Mouse (Mus musculus) cortical plate, adult 2 months (tissue): ENCODE results near the gene Rab5b. TPM values are rescaled to one million over a fixed set of nuclear protein-coding genes. Genes with fewer than 3 reads are reported as not detected.

Experiments used
- H3K27ac ChIP-seq: fragments of 200-500 bp; 2 replicates; pipeline ENCODE4 v1.5.1; 2012; ENCODE audit warnings: low read length, control low read depth, inconsistent platforms; ENCODE audit not compliant: insufficient read depth
- H3K4me1 ChIP-seq: fragments of 200-500 bp; 2 replicates; pipeline ENCODE4 v1.6.1; 2011; ENCODE audit warnings: low read length; ENCODE audit not compliant: control insufficient read depth, insufficient read depth
- H3K4me3 ChIP-seq: fragments of 200-500 bp; 2 replicates; pipeline ENCODE4 v1.5.1; 2011; ENCODE audit warnings: mild to moderate bottlenecking, low read length, control low read depth; ENCODE audit not compliant: insufficient read depth
- CTCF ChIP-seq: fragments of 200-500 bp; IDR thresholded peaks from 2 replicates; pipeline ENCODE4 v1.5.1; 2011; ENCODE audit warnings: mild to moderate bottlenecking, control low read depth, low read length; ENCODE audit not compliant: insufficient read depth; ENCODE audit errors: extremely low read depth
- POLR2A ChIP-seq: fragments of 200-500 bp; IDR thresholded peaks from 2 replicates; pipeline ENCODE4 v1.6.1; 2011; ENCODE audit warnings: mild to moderate bottlenecking, low read length, control low read depth; ENCODE audit not compliant: insufficient read depth; ENCODE audit errors: extremely low read depth
- polyA plus RNA-seq: library from polyadenylated mRNA; depleted of rRNA; stranded (reverse); fragments of >200 nt; gene quantifications from 2 replicates; pipeline ENCODE4 v1.2.3, GENCODE M21; 2012

Gene Rab5b
- polyA plus RNA-seq, 1 experiment, result 125 TPM

GRCm38 (mm10) chr10:128646139-128647089, 49.6 kb downstream of the Rab5b start:
- H3K27ac ChIP-seq, result peak overlapping the region; percentile 54
- TF ChIP-seq CTCF (no peak), POLR2A (0 out of 2 replicates have a peak, but pooled peaks have one; percentile 20)
- peaks cover 4% of the 10 kb centered on the region; the same call in 1 of the 2 replicates for H3K4me1 ChIP-seq
- peak overlapping the region; percentile 83 for H3K4me3 ChIP-seq

GRCm38 (mm10) chr10:128645111-128646011, 50.7 kb downstream of the Rab5b start, which contains the start of gene Ikzf4:
Ikzf4 (minus strand) TSS chr10:128645991.
- TF ChIP-seq CTCF (no peak), POLR2A (no peak)

DNA sequence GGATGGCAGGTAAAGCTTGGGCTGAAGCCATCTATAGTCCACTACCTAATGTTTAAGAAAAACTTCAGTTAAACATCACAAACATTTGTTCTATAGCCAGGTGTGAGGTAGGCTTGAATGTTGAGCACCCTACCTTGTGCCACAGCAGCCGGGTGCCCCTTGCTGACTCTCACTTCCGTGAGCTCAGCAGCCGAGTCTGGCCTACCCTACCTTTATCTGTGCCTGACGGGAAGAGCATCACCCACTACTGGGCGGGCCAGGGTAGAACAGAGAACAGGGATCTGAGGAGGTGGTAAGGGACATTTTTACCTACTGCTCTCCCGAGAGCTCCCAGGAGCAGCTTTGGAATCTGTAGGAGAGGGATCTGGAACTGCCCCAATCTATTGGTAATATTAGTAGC, 53.3 kb downstream of the Rab5b start:
- H3K27ac ChIP-seq, result no peak overlapping the region
- no peak overlapping the region for H3K4me3 ChIP-seq
- no peak for TF ChIP-seq POLR2A
- no peak for TF ChIP-seq CTCF
- peaks cover 4% of the 10 kb centered on the region; the same call in 1 of the 2 replicates for H3K4me1 ChIP-seq

More at GRCm38 (mm10) chr10:128645111-128646011, 50.7 kb downstream of the Rab5b start, which contains the start of gene Ikzf4:
- Histone ChIP-seq H3K27ac (peak within 1 kb of the TSS; percentile 86), H3K4me3 (peak within 1 kb of the TSS; percentile 83), H3K4me1 (peaks cover 4% of the 10 kb centered on the region; the same call in 1 of the 2 replicates)

GRCm38 (mm10) chr10:128641871-128642270, 54.2 kb downstream of the Rab5b start:
- Histone ChIP-seq H3K4me3 (no peak overlapping the region), H3K27ac (no peak overlapping the region), H3K4me1 (peaks cover 4% of the 10 kb centered on the region; the same call in 1 of the 2 replicates)
- no peak for TF ChIP-seq POLR2A
- no peak for TF ChIP-seq CTCF

GRCm38 (mm10) chr10:128640891-128641290, 55.2 kb downstream of the Rab5b start:
- no peak for TF ChIP-seq POLR2A
- TF ChIP-seq CTCF, result no peak
- peaks cover 3% of the 10 kb centered on the region; the same call in 1 of the 2 replicates for H3K4me1 ChIP-seq
- no peak overlapping the region for H3K27ac ChIP-seq
- H3K4me3 ChIP-seq, result no peak overlapping the region

GRCm38 (mm10) chr10:128639999-128640398, 56.1 kb downstream of the Rab5b start:
- Histone ChIP-seq H3K27ac (no peak overlapping the region), H3K4me1 (peaks cover 3% of the 10 kb centered on the region; the same call in 1 of the 2 replicates), H3K4me3 (no peak overlapping the region)
- TF ChIP-seq CTCF, result no peak
- TF ChIP-seq POLR2A, result no peak

- Histone ChIP-seq H3K27ac (no peak overlapping the region), H3K4me3 (no peak overlapping the region), H3K4me1 (no peaks in the 10 kb centered on the region)
- no peak for TF ChIP-seq POLR2A
- TF ChIP-seq CTCF, result no peak
Observed at GRCm38 (mm10) chr10:128637011-128637410, 59.1 kb downstream of the Rab5b start.

DNA sequence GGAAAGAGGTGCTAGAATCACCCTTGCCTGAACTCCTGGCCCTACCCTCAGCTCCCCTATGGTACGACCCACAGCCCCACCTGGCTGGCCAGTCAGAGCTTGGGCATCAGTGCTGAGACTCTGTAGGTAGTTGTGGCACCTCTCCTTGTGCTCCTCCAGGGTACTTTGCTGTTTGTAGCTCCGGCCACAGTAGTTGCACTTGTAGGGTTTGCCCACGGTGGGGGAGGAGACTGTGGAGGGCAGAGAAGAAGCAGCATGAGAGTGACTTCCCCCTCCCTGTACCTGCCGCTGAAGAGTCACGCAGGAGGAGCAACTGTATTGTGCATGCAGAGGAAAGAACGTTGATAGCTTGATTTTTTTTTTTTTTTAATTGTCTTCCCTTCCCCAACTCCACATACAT, 59.5 kb downstream of the Rab5b start:
- H3K27ac ChIP-seq, result no peak overlapping the region
- TF ChIP-seq POLR2A (no peak), CTCF (no peak)

GRCm38 (mm10) chr10:128635697-128636096, 60.4 kb downstream of the Rab5b start:
- H3K4me3 ChIP-seq, result no peak overlapping the region
- no peaks in the 10 kb centered on the region for H3K4me1 ChIP-seq
- no peak overlapping the region for H3K27ac ChIP-seq
- TF ChIP-seq POLR2A, result no peak
- TF ChIP-seq CTCF, result no peak

More for the DNA sequence above, 59.5 kb downstream of the Rab5b start:
- Histone ChIP-seq H3K4me1 (no peaks in the 10 kb centered on the region), H3K4me3 (no peak overlapping the region)
